ENCODE assay signal across 16 mouse cellular contexts in the genomic region with DNA sequence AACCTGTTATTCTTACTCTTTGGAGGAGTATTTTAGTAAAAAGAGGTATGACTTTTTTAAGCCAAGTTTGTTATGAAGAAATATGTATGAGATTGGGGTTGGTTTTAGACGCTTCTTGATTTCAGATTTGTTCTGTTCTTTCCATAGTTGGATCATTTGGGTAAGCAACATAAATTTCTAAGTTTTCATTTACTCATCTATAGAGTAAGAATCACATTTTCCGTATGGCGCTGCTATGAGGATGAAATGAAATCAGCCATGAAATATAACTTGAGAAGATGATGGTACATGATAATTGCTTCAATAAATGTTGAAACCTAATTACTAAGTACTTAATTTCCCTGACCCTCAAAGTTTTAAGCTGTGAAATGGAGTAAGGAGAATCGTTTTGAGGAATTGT.
"Had no signal": no experiment of that assay in that cellular context is flagged by ENCODE, and none has a peak within 500 bp of the region (broad histone marks: within the 10 kb centered on the region; RNA-seq: fewer than 3 reads in every experiment).

No protein-coding gene starts in this region.

- H3K4me1 ChIP-seq: neural tube, embryonic 13.5 days; neural tube, embryonic 15.5 days; stomach, embryonic 15.5 days had no signal

- H3K9me3 ChIP-seq: neural tube, embryonic 13.5 days; neural tube, embryonic 15.5 days; stomach, embryonic 15.5 days had no signal

- H3K36me3 ChIP-seq: neural tube, embryonic 13.5 days; neural tube, embryonic 15.5 days; stomach, embryonic 15.5 days had no signal

- H3K9ac ChIP-seq: neural tube, embryonic 13.5 days; neural tube, embryonic 15.5 days; stomach, embryonic 15.5 days had no signal

- DNase-seq: retina, postnatal 1 day; right cerebral cortex, adult 18-20 months; right cerebral cortex, postnatal 14 days; right cerebral cortex, postnatal 25 days; right cerebral cortex, postnatal 4 days; spleen, adult 18-20 months; thymus, adult 18-20 months; thymus, adult 2 months; thymus, postnatal 14 days; thymus, postnatal 25 days; thymus, postnatal 36 days; thymus, postnatal 4 days had no signal

- H3K4me2 ChIP-seq: neural tube, embryonic 13.5 days; neural tube, embryonic 15.5 days; stomach, embryonic 15.5 days had no signal

- H3K4me3 ChIP-seq: neural tube, embryonic 13.5 days; neural tube, embryonic 15.5 days; stomach, embryonic 15.5 days had no signal

- H3K27ac ChIP-seq: neural tube, embryonic 13.5 days; neural tube, embryonic 15.5 days; stomach, embryonic 15.5 days; stomach, postnatal 0 days had no signal

- H3K27me3 ChIP-seq: neural tube, embryonic 13.5 days; neural tube, embryonic 15.5 days; stomach, embryonic 15.5 days had no signal
